Mouse (Mus musculus) liver, adult 2 months (tissue): ENCODE measurements around the gene Pigo.

Source experiments
- CTCF ChIP-seq: fragments of 200-500 bp; IDR thresholded peaks from 2 replicates; pipeline ENCODE4 v1.5.1; 2011; ENCODE audit warnings: low read depth, low read length, control low read depth
- POLR2A ChIP-seq: fragments of 200-500 bp; IDR thresholded peaks from 2 replicates; pipeline ENCODE4 v1.6.1; 2011; ENCODE audit warnings: low read length, control low read depth; ENCODE audit not compliant: insufficient read depth; ENCODE audit errors: extremely low read depth

DNA sequence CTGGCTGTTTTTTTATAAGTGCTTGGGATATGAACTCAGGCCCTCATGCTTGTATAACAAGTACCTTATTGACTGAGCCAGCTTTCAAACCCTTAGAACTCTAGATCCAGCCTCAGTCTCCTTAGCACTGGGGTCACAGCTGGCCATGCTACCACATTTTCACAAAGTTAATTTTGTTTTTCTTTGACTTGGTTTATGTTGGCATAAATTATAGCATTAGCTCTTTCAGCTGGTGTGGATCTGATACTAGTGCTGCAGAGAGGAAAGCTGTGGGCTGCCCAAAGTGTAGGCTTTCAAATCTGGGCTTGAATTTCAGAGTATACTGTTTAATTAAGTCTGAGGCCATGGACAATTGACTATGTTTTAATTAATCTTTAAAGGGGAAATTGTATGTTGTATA, 49.3 kb upstream of the Pigo start:
- TF ChIP-seq CTCF (no peak), POLR2A (no peak)
